Comparison of ENCODE assay signal across 25 mouse cellular contexts in the genomic region with DNA sequence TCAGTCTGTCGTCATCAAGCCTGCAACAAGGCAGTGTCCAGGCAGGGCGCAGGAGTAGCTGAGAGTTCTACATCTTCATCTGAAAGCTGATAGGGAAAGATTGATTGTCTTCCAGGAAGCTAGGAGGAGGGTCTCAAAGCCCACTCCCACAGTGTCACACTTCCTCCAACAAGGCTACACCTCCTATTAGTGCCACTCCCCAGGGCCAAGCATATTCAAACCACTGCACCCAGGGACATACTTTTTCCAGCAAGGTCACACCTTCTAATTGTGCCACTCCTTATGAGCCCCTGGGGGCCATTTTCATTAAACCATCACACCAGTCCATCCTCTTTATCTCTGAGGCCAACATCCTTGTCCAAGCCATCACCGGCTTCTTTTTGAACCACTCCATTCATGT. TPM values are rescaled to one million over a fixed set of nuclear protein-coding genes. Genes with fewer than 3 reads are reported as not detected.
DNase-seq lines count a peak whose midpoint lies in the region; ATAC-seq and TF ChIP-seq lines count a peak whose summit lies in the region.
"Had no signal": no experiment of that assay in that cellular context is flagged by ENCODE, and none has a peak within 500 bp of the region (broad histone marks: within the 10 kb centered on the region; RNA-seq: fewer than 3 reads in every experiment).

No protein-coding gene starts in this region.

- H3K4me1 ChIP-seq in E14TG2a.4 (replicated peaks; ENCODE audit: low read depth, low read length), result peaks cover 96% of the 10 kb centered on the region
- H3K4me1 ChIP-seq in ES-E14 (ENCODE audit: control insufficient read depth in 2 of 2, insufficient read depth in 2 of 2, low read length in 2 of 2, poor library complexity in 1 of 2), result peaks cover 5 to 10% of the 10 kb centered on the region in 2 experiments
- no peaks in the 10 kb centered on the region for H3K4me1 ChIP-seq in liver, postnatal 0 days (ENCODE audit: insufficient read depth)

- H3K9ac ChIP-seq in ES-E14 (ENCODE audit: insufficient read depth, low read depth, low read length, poor library complexity, severe bottlenecking), result no peak overlapping the region
- no peak overlapping the region for H3K9ac ChIP-seq in liver, postnatal 0 days (replicated peaks)
- H3K9ac ChIP-seq: embryonic facial prominence, embryonic 13.5 days; embryonic facial prominence, embryonic 15.5 days; forebrain, embryonic 12.5 days had no signal

- no peaks in the 10 kb centered on the region for H3K27me3 ChIP-seq in E14TG2a.4 (ENCODE audit: insufficient read depth, low read length)
- no peaks in the 10 kb centered on the region for H3K27me3 ChIP-seq in liver, postnatal 0 days (ENCODE audit: insufficient read depth, low read length)
- H3K27me3 ChIP-seq: CH12.LX; embryonic facial prominence, embryonic 13.5 days; embryonic facial prominence, embryonic 15.5 days; forebrain, embryonic 12.5 days had no signal

- peak overlapping the region; percentile 0; the same call in 1 of the 2 replicates for H3K4me3 ChIP-seq in E14TG2a.4 (replicated peaks; ENCODE audit: low read length)
- no peak overlapping the region for H3K4me3 ChIP-seq in ES-E14 (ENCODE audit: insufficient read depth in 1 of 2, low read depth in 1 of 2, low read length in 2 of 2, poor library complexity in 1 of 2, severe bottlenecking in 1 of 2)
- no peak overlapping the region for H3K4me3 ChIP-seq in liver, postnatal 0 days (ENCODE audit: low read depth, low read length)
- H3K4me3 ChIP-seq: embryonic facial prominence, embryonic 13.5 days; embryonic facial prominence, embryonic 15.5 days; erythroblast, embryonic 14.5 days; forebrain, embryonic 10.5 days; forebrain, embryonic 12.5 days had no signal

- H3K9me3 ChIP-seq in E14TG2a.4 (ENCODE audit: low read length) (0 out of 2 replicates have a peak, but pooled peaks cover 4% of the 10 kb centered on the region), ES-E14 (ENCODE audit: control insufficient read depth, insufficient read depth, low read depth, low read length) (no peaks in the 10 kb centered on the region)
- no peaks in the 10 kb centered on the region for H3K9me3 ChIP-seq in liver, postnatal 0 days (ENCODE audit: low read length)
- H3K9me3 ChIP-seq: embryonic facial prominence, embryonic 13.5 days; embryonic facial prominence, embryonic 15.5 days; forebrain, embryonic 10.5 days; forebrain, embryonic 12.5 days had no signal

- DNase-seq in ES-E14 (ENCODE audit: low read depth, low spot score), result no peak
- DNase-seq in ZHBTc4 (ENCODE audit: low read depth, low spot score), result peak; percentile 35
- DNase-seq in testis, postnatal 10 days (ENCODE audit: low spot score), result no peak
- DNase-seq in liver, postnatal 0 days, result no peak
- DNase-seq: adrenal gland, adult 2 months; adrenal gland, postnatal 10 days; adrenal gland, postnatal 25 days; B cell, adult 2 months; cerebellum, adult 11 months; cerebellum, adult 18-20 months; cerebellum, adult 8-10 months; cerebellum, adult 9-11 months; cerebellum, postnatal 14 days; cerebellum, postnatal 36 days; embryo, embryonic 11 days had no signal

- no peak for TF ChIP-seq EP300 in liver, postnatal 0 days (IDR thresholded peaks at IDR 0.05; ENCODE audit: low read depth)

- no peak overlapping the region for H3K4me2 ChIP-seq in liver, postnatal 0 days (ENCODE audit: low read depth, low read length)
- H3K4me2 ChIP-seq: embryonic facial prominence, embryonic 13.5 days; embryonic facial prominence, embryonic 15.5 days; forebrain, embryonic 12.5 days had no signal

- ATAC-seq in liver, postnatal 0 days, result no peak
- ATAC-seq: CD4-positive, CD25-positive, alpha-beta regulatory T cell, adult 4 months; forebrain, embryonic 14.5 days; forebrain, embryonic 16.5 days had no signal

- in situ Hi-C loops in ES-E14 (cut with MboI; ENCODE audit: low sequenced_read_pairs in 2 of 2, unreplicated experiment in 2 of 2), result no loop called here

- 91% methylated on average over 3 of the region's 3 CpGs for WGBS in liver, postnatal 0 days (ENCODE audit: insufficient replicate concordance)

- TF ChIP-seq CTCF in E14TG2a.4 (conservative IDR thresholded peaks at IDR 0.05; ENCODE audit: low read length), result no peak
- no peak for TF ChIP-seq CTCF in liver, postnatal 0 days (IDR thresholded peaks at IDR 0.05; ENCODE audit: low read depth)

- peak overlapping the region; percentile 19; the same call in 1 of the 2 replicates for H3K27ac ChIP-seq in ES-E14 (ENCODE audit: insufficient read depth, low read depth, low read length, poor library complexity, severe bottlenecking)
- H3K27ac ChIP-seq in liver, postnatal 0 days (ENCODE audit: low read depth), result no peak overlapping the region
- H3K27ac ChIP-seq: embryonic facial prominence, embryonic 13.5 days; embryonic facial prominence, embryonic 15.5 days; forebrain, embryonic 10.5 days; forebrain, embryonic 12.5 days had no signal

- H3K36me3 ChIP-seq in E14TG2a.4 (ENCODE audit: insufficient read depth, low read length) (peaks cover 22% of the 10 kb centered on the region; the same call in 1 of the 2 replicates), ES-E14 (ENCODE audit: control insufficient read depth, insufficient read depth, low read length, poor library complexity, severe bottlenecking) (no peaks in the 10 kb centered on the region)
- no peaks in the 10 kb centered on the region for H3K36me3 ChIP-seq in liver, postnatal 0 days (replicated peaks; ENCODE audit: insufficient read depth, low read length)
- H3K36me3 ChIP-seq: embryonic facial prominence, embryonic 13.5 days; embryonic facial prominence, embryonic 15.5 days; forebrain, embryonic 10.5 days; forebrain, embryonic 12.5 days had no signal

TF ChIP-seq in ES-E14, 5 proteins besides CTCF, POLR2A, EP300 and RAD21:
- TF ChIP-seq ZNF384 (IDR thresholded peaks at IDR 0.05; ENCODE audit: low read depth, low read length) (no peak), MAFK (IDR thresholded peaks at IDR 0.05; ENCODE audit: insufficient read depth, low read depth, low read length) (no peak), CHD2 (IDR thresholded peaks at IDR 0.05; ENCODE audit: low read depth, low read length) (no peak), HCFC1 (IDR thresholded peaks at IDR 0.05; ENCODE audit: borderline replicate concordance, insufficient read depth, low read length) (no peak), ZC3H11A (IDR thresholded peaks at IDR 0.05; ENCODE audit: borderline replicate concordance, low read depth, low read length) (no peak)

RNA-seq across cellular contexts. Expression of a gene that starts 8.4 kb away (rescaled TPM):
- total RNA-seq in ES-E14 (2012; rRNA removed), result 83.0 and 103 TPM in 2 replicates
- 87.7 and 87.9 TPM in 2 replicates for polyA plus RNA-seq in liver, postnatal 0 days (2015; fragmentation: Nextera tagmentation; extraction: Ambion mirVana)
